Mouse (Mus musculus): ENCODE data around the gene Acmsd. TPM values are rescaled to one million over a fixed set of nuclear protein-coding genes. Genes with fewer than 3 reads are reported as not detected.

Acmsd gene
- polyA plus RNA-seq, 1 experiment from 2014 or later = 2.5 TPM

DNA sequence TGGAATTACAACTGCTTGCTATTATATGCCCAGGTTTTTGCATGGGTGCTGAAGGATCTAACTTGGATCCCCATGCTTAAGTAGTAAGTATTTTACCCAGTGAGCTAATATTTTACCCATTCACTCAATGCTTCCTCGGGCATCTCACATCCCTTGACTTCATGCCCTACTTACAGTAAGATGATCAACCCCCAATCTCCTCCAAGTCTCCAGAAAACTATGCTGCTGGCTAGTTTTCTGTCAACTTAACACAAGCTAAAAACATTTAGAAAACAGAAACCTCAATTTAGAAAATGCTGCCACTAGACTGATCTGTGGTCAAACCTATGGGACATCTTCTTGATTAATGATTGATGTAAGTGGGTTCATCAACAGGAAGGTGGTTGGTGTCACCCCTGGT lies 10.9 kb upstream of the Acmsd start:
- no peak for DNase-seq

DNA sequence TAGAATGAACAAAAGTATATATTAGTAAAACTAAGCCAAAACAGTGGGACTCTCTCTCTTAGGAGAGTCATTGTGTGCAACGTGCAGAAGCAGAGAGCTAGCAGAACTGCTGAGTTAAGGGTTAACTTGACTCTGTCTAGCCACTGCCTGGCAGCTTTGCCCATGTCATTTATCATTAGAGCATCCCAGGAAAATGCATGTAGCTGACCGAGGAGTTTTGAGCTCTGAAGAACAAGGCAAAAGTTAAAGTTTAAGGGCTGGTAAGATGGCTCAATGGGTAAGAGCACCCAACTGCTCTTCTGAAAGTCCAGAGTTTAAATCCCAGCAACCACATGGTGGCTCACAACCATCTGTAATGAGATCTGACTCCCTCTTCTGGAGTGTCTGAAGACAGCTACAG lies 5.6 kb upstream of the Acmsd start:
- no peaks in the 10 kb centered on the region for H3K4me1 ChIP-seq (ENCODE audit: insufficient read depth)
- ATAC-seq (no peak), DNase-seq (no peak)
- H3K9ac ChIP-seq (replicated peaks) = no peak overlapping the region
- H3K9me3 ChIP-seq (ENCODE audit: low read length) = no peaks in the 10 kb centered on the region
- H3K27ac ChIP-seq (ENCODE audit: low read depth) = no peak overlapping the region
- H3K27me3 ChIP-seq (ENCODE audit: insufficient read depth, low read length) = no peaks in the 10 kb centered on the region
- H3K36me3 ChIP-seq (replicated peaks; ENCODE audit: insufficient read depth, low read length) = no peaks in the 10 kb centered on the region
- H3K4me2 ChIP-seq (ENCODE audit: low read depth, low read length) = no peak overlapping the region
- 59% methylated on average over 2 of the region's 2 CpGs for WGBS (ENCODE audit: insufficient replicate concordance)
- TF ChIP-seq CTCF (IDR thresholded peaks at IDR 0.05; ENCODE audit: low read depth) (no peak), EP300 (IDR thresholded peaks at IDR 0.05; ENCODE audit: low read depth) (no peak)
- H3K4me3 ChIP-seq (ENCODE audit: low read depth, low read length) = no peak overlapping the region

More for the DNA sequence above, 10.9 kb upstream of the Acmsd start:
- Histone ChIP-seq H3K4me3 (ENCODE audit: low read depth, low read length) (no peak overlapping the region), H3K27ac (ENCODE audit: low read depth) (no peak overlapping the region), H3K9me3 (ENCODE audit: low read length) (0 out of 2 replicates have a peak, but pooled peaks cover 2% of the 10 kb centered on the region), H3K9ac (replicated peaks) (no peak overlapping the region), H3K36me3 (replicated peaks; ENCODE audit: insufficient read depth, low read length) (peaks cover 12% of the 10 kb centered on the region), H3K4me1 (ENCODE audit: insufficient read depth) (no peaks in the 10 kb centered on the region), H3K27me3 (ENCODE audit: insufficient read depth, low read length) (no peaks in the 10 kb centered on the region), H3K4me2 (ENCODE audit: low read depth, low read length) (no peak overlapping the region)
- WGBS (ENCODE audit: insufficient replicate concordance) = 76% methylated on average over 1 of the region's 1 CpGs
- TF ChIP-seq EP300 (IDR thresholded peaks at IDR 0.05; ENCODE audit: low read depth) (no peak), CTCF (IDR thresholded peaks at IDR 0.05; ENCODE audit: low read depth) (no peak)
- no peak for ATAC-seq

DNA sequence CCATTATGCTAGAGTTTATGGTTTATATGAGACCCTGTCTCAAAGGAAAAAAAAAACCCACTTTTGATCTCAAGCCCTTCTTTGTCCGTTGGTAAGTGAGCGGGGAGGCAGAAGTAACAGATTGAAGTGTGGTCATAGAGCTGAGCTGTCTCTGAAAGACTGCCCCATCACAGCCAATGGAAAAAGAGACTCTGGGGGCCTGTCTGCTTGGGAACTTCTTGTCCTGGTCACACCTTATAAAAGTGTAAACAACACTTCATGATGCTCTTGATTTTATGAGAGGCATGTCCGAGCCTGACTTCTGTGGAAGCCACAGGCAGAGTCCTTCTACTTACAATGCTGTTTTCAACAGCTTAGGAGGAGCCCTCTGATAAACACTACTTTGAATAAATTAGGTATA lies 1.9 kb downstream of the Acmsd start:
- ATAC-seq = peak; percentile 58
- 65% methylated on average over 3 of the region's 3 CpGs for WGBS (ENCODE audit: insufficient replicate concordance)
- no peak for TF ChIP-seq CTCF (IDR thresholded peaks at IDR 0.05; ENCODE audit: low read depth)
- peak; percentile 72 for TF ChIP-seq EP300 (IDR thresholded peaks at IDR 0.05; ENCODE audit: low read depth)

DNA sequence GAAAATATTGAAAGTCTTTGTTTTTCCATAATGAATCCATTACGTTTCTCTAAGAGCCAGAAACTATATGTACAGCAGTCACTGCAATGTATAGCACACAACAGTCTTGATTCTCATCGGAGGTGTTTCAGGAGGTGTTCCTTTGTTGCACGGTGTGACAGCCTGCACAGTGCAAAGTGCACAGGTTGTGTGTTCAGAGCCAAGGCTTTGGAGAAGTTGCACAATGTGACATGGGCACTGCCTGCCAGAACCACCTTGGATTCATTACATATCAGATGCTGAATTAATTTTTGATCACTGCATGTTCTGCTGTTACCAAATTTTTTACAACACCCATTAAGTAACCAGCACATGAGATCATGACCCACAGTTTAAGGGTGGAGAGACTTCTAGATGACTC lies 3.2 kb downstream of the Acmsd start:
- no peaks in the 10 kb centered on the region for H3K9me3 ChIP-seq (ENCODE audit: low read length)
- 68% methylated on average over 3 of the region's 3 CpGs for WGBS (ENCODE audit: insufficient replicate concordance)
- no peaks in the 10 kb centered on the region for H3K27me3 ChIP-seq (ENCODE audit: insufficient read depth, low read length)
- peak overlapping the region; percentile 85 for H3K27ac ChIP-seq (ENCODE audit: low read depth)
- TF ChIP-seq EP300 (IDR thresholded peaks at IDR 0.05; ENCODE audit: low read depth) (peak; percentile 46), CTCF (IDR thresholded peaks at IDR 0.05; ENCODE audit: low read depth) (no peak)
- H3K4me2 ChIP-seq (ENCODE audit: low read depth, low read length) = peak overlapping the region; percentile 48; the same call in 1 of the 2 replicates
- peak overlapping the region; percentile 38 for H3K4me3 ChIP-seq (ENCODE audit: low read depth, low read length)
- H3K9ac ChIP-seq (replicated peaks) = peak overlapping the region; percentile 55
- no peaks in the 10 kb centered on the region for H3K4me1 ChIP-seq (ENCODE audit: insufficient read depth)
- ATAC-seq (peak; percentile 88), DNase-seq (peak; percentile 50)
- no peaks in the 10 kb centered on the region for H3K36me3 ChIP-seq (replicated peaks; ENCODE audit: insufficient read depth, low read length)

More for the DNA sequence above, 1.9 kb downstream of the Acmsd start:
- H3K27ac ChIP-seq (ENCODE audit: low read depth) = peak overlapping the region; percentile 85
- H3K27me3 ChIP-seq (ENCODE audit: insufficient read depth, low read length) = no peaks in the 10 kb centered on the region
- no peaks in the 10 kb centered on the region for H3K9me3 ChIP-seq (ENCODE audit: low read length)
- peak overlapping the region; percentile 38 for H3K4me3 ChIP-seq (ENCODE audit: low read depth, low read length)
- peak overlapping the region; percentile 48 for H3K4me2 ChIP-seq (ENCODE audit: low read depth, low read length)
- no peaks in the 10 kb centered on the region for H3K36me3 ChIP-seq (replicated peaks; ENCODE audit: insufficient read depth, low read length)
- no peaks in the 10 kb centered on the region for H3K4me1 ChIP-seq (ENCODE audit: insufficient read depth)
- peak overlapping the region; percentile 55 for H3K9ac ChIP-seq (replicated peaks)
- no peak for DNase-seq

DNA sequence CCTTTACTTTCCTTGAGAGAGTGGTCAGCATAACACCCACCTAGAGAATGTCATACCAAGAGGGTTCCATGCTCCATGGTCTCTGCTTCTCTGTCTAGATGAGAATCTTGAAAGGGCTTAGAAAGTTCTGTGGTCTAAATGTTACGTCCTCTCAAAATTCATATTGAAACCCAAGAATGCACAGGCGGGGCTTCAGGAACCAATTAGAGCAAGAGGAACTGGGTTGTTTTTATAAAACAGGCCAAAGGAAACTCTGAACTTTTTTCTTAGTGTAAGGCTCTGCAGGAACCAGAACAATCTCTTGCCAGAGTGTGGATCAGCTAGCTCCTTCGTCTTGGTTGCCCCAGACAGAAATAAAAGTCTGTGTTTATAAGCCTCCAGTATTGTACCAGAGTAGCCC lies 3.6 kb downstream of the Acmsd start:
- H3K9ac ChIP-seq (replicated peaks) = no peak overlapping the region

DNA sequence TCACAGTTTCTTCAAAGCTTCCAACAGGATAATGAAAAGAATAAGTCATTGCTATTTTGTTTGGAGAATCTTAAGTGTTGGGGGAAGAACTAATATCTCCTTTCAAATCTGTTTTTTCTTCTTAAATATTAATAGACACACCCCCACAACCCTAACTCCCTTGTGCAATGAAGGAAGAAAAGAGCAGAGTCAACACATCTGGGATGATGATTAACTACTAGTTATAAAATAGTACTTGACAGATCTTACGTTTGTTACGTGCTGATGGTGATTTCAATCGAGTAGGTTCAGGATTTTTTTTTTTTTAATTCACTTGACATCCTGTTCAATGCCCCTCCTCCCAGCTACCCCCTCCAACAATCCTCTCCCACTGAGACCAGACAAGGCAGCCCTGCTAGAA lies 6.1 kb downstream of the Acmsd start:
- Histone ChIP-seq H3K9me3 (ENCODE audit: low read length) (no peaks in the 10 kb centered on the region), H3K9ac (replicated peaks) (no peak overlapping the region)
- DNase-seq = no peak

More for the DNA sequence above, 3.6 kb downstream of the Acmsd start:
- no peaks in the 10 kb centered on the region for H3K4me1 ChIP-seq (ENCODE audit: insufficient read depth)
- no peaks in the 10 kb centered on the region for H3K36me3 ChIP-seq (replicated peaks; ENCODE audit: insufficient read depth, low read length)
- H3K27me3 ChIP-seq (ENCODE audit: insufficient read depth, low read length) = no peaks in the 10 kb centered on the region
- no peaks in the 10 kb centered on the region for H3K9me3 ChIP-seq (ENCODE audit: low read length)
- H3K4me2 ChIP-seq (ENCODE audit: low read depth, low read length) = peak overlapping the region; percentile 36; the same call in 1 of the 2 replicates
- peak overlapping the region; percentile 85 for H3K27ac ChIP-seq (ENCODE audit: low read depth)
- no peak for TF ChIP-seq EP300 (IDR thresholded peaks at IDR 0.05; ENCODE audit: low read depth)
- no peak for TF ChIP-seq CTCF (IDR thresholded peaks at IDR 0.05; ENCODE audit: low read depth)
- DNase-seq (no peak), ATAC-seq (peak; percentile 48)
- WGBS (ENCODE audit: insufficient replicate concordance) = 54% methylated on average over 3 of the region's 3 CpGs
- no peak overlapping the region for H3K4me3 ChIP-seq (ENCODE audit: low read depth, low read length)

More for the DNA sequence above, 6.1 kb downstream of the Acmsd start:
- ATAC-seq = no peak
- WGBS (ENCODE audit: insufficient replicate concordance) = 60% methylated on average over 3 of the region's 3 CpGs
- TF ChIP-seq EP300 (IDR thresholded peaks at IDR 0.05; ENCODE audit: low read depth) (no peak), CTCF (IDR thresholded peaks at IDR 0.05; ENCODE audit: low read depth) (no peak)
- Histone ChIP-seq H3K36me3 (replicated peaks; ENCODE audit: insufficient read depth, low read length) (no peaks in the 10 kb centered on the region), H3K27me3 (ENCODE audit: insufficient read depth, low read length) (no peaks in the 10 kb centered on the region), H3K4me3 (ENCODE audit: low read depth, low read length) (no peak overlapping the region), H3K4me1 (ENCODE audit: insufficient read depth) (no peaks in the 10 kb centered on the region), H3K27ac (ENCODE audit: low read depth) (0 out of 2 replicates have a peak overlapping the region, but pooled peaks have one; percentile 37), H3K4me2 (ENCODE audit: low read depth, low read length) (no peak overlapping the region)
